Mouse (Mus musculus): ENCODE results near the gene Tmco1. TPM values are rescaled to one million over a fixed set of nuclear protein-coding genes. Genes with fewer than 3 reads are reported as not detected.

The Tmco1 gene
- polyA plus RNA-seq, 1 experiment from 2014 or later: 69.8 TPM

DNA sequence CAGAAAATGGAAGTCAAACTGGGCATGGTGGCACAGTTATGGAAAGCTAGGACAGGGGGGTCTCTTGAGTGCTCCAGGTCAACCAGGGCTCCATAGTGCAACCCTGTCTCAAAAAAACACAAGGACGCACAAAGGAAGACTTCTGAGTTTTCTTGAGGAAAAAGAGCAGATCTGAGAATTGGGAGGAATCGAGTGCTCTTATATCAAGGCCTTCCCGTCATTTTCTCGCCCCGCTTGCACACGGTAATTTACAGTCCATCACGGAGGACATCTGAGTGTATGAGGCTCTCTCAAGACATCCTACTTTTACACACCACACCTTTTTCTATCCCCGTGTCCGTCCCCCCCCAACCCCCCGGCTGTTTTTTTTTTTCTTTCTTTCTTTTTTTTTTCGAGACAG lies 504 bp upstream of the Tmco1 start:
- no peak overlapping the region for H3K27ac ChIP-seq (replicated peaks)
- peak overlapping the region; percentile 88 for H3K4me2 ChIP-seq
- H3K36me3 ChIP-seq: no peaks in the 10 kb centered on the region; the same call in 1 of the 2 replicates
- H3K27me3 ChIP-seq: no peaks in the 10 kb centered on the region
- 62% methylated on average over 11 of the region's 11 CpGs for whole genome bisulfite sequencing
- peak overlapping the region; percentile 86 for H3K4me3 ChIP-seq
- ATAC-seq (ENCODE audit: low FRiP score, low read depth): no peak
- 0 out of 2 replicates have a peak overlapping the region, but pooled peaks have one; percentile 91 for H3K9ac ChIP-seq
- H3K9me3 ChIP-seq: no peaks in the 10 kb centered on the region
- H3K4me1 ChIP-seq (replicated peaks): peaks cover 11% of the 10 kb centered on the region

DNA sequence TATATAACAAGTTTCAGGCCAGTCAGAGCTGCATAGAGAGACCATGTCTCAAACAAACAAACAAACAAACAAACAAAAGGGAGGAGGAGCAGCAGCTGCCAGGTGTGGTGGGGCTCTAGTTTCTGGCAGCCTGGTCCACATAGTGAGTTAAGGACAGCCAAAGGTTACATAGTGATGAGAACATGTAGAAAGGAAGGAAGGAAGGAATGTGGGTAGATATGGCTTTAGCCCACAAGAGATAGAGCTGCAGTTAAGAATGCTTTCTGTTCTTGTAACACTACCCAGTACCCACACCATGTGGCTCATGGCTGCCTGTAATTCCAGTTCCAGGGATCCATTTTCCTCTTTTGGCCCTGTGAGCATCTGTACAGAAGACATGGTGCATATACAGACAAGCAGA lies 4.2 kb downstream of the Tmco1 start:
- no peaks in the 10 kb centered on the region for H3K9me3 ChIP-seq
- no peak for ATAC-seq (ENCODE audit: low FRiP score, low read depth)
- H3K4me3 ChIP-seq: no peak overlapping the region
- H3K9ac ChIP-seq: no peak overlapping the region
- H3K27ac ChIP-seq (replicated peaks): no peak overlapping the region
- H3K27me3 ChIP-seq: no peaks in the 10 kb centered on the region
- H3K4me2 ChIP-seq: no peak overlapping the region
- H3K4me1 ChIP-seq (replicated peaks): peaks cover 11% of the 10 kb centered on the region
- peaks cover 6% of the 10 kb centered on the region for H3K36me3 ChIP-seq

- ATAC-seq (ENCODE audit: low FRiP score, low read depth): no peak
- Histone ChIP-seq H3K27ac (replicated peaks) (no peak overlapping the region), H3K4me1 (replicated peaks) (peaks cover 7% of the 10 kb centered on the region), H3K36me3 (peaks cover 12% of the 10 kb centered on the region), H3K4me2 (no peak overlapping the region), H3K27me3 (no peaks in the 10 kb centered on the region), H3K9ac (0 out of 2 replicates have a peak overlapping the region, but pooled peaks have one; percentile 7), H3K9me3 (no peaks in the 10 kb centered on the region), H3K4me3 (no peak overlapping the region)
- 94% methylated on average over 4 of the region's 4 CpGs for WGBS
Observed at GRCm38 (mm10) chr1:167313220-167313619, 5.0 kb downstream of the Tmco1 start.

GRCm38 (mm10) chr1:167321691-167322090 lies 13.5 kb downstream of the Tmco1 start:
- Histone ChIP-seq H3K27ac (replicated peaks) (no peak overlapping the region), H3K9me3 (no peaks in the 10 kb centered on the region), H3K36me3 (peaks cover 71% of the 10 kb centered on the region), H3K4me2 (no peak overlapping the region), H3K4me1 (replicated peaks) (no peaks in the 10 kb centered on the region), H3K4me3 (no peak overlapping the region), H3K27me3 (no peaks in the 10 kb centered on the region), H3K9ac (no peak overlapping the region)
- ATAC-seq (ENCODE audit: low FRiP score, low read depth): no peak
- 97% methylated on average over 6 of the region's 6 CpGs for WGBS

- Histone ChIP-seq H3K4me2 (no peak overlapping the region), H3K9me3 (no peaks in the 10 kb centered on the region), H3K4me3 (no peak overlapping the region), H3K9ac (no peak overlapping the region), H3K36me3 (peaks cover 57% of the 10 kb centered on the region), H3K27me3 (no peaks in the 10 kb centered on the region), H3K4me1 (replicated peaks) (no peaks in the 10 kb centered on the region), H3K27ac (replicated peaks) (no peak overlapping the region)
- WGBS: 83% methylated on average over 6 of the region's 6 CpGs
- ATAC-seq (ENCODE audit: low FRiP score, low read depth): no peak
Observed at GRCm38 (mm10) chr1:167328776-167329175, 20.6 kb downstream of the Tmco1 start.

DNA sequence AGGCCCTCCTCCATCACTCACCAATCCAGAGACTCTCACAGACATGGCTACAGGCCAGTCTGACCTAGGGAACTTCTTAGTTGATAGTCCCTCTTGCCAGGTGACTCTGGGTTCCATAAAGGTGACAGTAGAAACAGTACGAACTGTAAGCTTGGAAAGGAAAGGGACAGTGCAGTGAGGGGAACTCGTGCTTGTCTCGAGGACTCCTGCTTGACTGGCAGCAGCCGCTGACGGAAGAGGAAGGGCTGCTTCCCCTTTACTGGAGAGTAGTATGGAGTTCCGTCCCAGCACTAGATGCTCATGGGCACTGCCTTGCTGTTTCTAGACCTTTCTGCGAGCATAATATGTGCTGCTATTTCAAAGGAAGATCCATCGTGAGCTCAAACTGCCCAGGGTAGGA lies 22.9 kb downstream of the Tmco1 start:
- H3K9me3 ChIP-seq: no peaks in the 10 kb centered on the region
- H3K4me1 ChIP-seq (replicated peaks): no peaks in the 10 kb centered on the region
- no peak overlapping the region for H3K4me3 ChIP-seq
- H3K9ac ChIP-seq: no peak overlapping the region
- no peak for ATAC-seq (ENCODE audit: low FRiP score, low read depth)
- no peaks in the 10 kb centered on the region for H3K27me3 ChIP-seq
- H3K36me3 ChIP-seq: peaks cover 52% of the 10 kb centered on the region
- no peak overlapping the region for H3K27ac ChIP-seq (replicated peaks)
- no peak overlapping the region for H3K4me2 ChIP-seq
- WGBS: 93% methylated on average over 8 of the region's 8 CpGs

DNA sequence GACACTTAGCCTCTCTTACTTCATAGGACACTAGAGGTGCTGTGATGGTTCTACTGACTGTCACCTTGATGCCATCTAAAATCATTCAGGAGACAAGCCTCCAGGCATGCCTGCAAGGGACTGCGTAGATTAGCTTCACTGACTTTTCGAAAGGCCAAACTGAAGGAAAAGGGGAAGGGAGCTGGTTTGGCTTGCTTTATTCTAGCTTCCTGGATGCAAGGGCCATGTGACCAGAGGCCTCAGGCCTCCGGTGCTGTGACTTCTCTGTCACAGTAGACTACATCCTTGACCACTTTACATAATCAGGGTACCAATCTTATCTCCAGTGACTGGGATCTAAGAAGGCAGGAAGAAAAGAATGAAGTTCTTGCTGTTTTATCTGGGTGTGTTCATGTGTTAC lies 28.2 kb downstream of the Tmco1 start:
- no peak for ATAC-seq (ENCODE audit: low FRiP score, low read depth)
- Histone ChIP-seq H3K27ac (replicated peaks) (no peak overlapping the region), H3K27me3 (peaks cover 5% of the 10 kb centered on the region; the same call in 1 of the 2 replicates), H3K4me3 (no peak overlapping the region), H3K4me2 (no peak overlapping the region), H3K4me1 (replicated peaks) (peaks cover 7% of the 10 kb centered on the region; the same call in 1 of the 2 replicates), H3K9me3 (no peaks in the 10 kb centered on the region), H3K9ac (no peak overlapping the region), H3K36me3 (peaks cover 15% of the 10 kb centered on the region)
- WGBS: 93% methylated on average over 3 of the region's 3 CpGs

GRCm38 (mm10) chr1:167337463-167338095 lies 29.4 kb downstream of the Tmco1 start:
- Histone ChIP-seq H3K36me3 (peaks cover 5% of the 10 kb centered on the region; the same call in 1 of the 2 replicates), H3K27ac (replicated peaks) (no peak overlapping the region), H3K4me1 (replicated peaks) (peaks cover 7% of the 10 kb centered on the region; the same call in 1 of the 2 replicates), H3K9me3 (no peaks in the 10 kb centered on the region), H3K9ac (no peak overlapping the region), H3K27me3 (peaks cover 6% of the 10 kb centered on the region; the same call in 1 of the 2 replicates), H3K4me2 (no peak overlapping the region), H3K4me3 (no peak overlapping the region)
- ATAC-seq (ENCODE audit: low FRiP score, low read depth): 0 out of 2 replicates have a peak, but pooled peaks have one; percentile 59
- WGBS: 23% methylated on average over 12 of the region's 12 CpGs

DNA sequence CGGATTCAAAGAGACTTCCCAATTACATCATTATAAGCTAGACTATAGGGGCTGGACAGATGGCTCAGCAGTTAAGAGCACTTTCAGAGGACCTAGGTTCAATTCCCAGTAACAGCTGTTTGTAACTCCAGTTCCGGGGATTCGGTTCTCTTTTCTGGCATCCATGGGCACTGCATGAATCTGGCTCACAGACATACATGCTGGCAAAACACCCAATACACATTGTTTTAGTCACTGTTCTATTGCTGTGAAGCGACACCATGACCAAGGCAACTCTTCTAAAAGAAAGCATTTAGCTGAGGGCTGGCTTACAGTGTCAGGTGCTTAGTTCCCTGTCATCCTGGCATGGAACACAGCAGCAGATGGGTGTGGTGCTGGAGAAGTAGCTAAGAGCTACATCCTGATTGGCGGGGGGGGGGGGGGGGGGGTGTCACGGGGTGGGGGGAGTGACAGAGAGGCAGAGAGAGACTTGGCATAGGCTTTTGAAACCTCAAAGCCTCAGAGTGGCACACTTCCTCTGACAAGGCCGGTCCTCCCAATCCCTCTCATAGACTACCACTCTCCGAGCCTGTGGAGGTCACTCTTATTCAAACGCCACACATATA lies 31.1 kb downstream of the Tmco1 start:
- H3K9me3 ChIP-seq: no peaks in the 10 kb centered on the region
- WGBS: 69% methylated on average over 8 of the region's 9 CpGs
- H3K4me2 ChIP-seq: 0 out of 2 replicates have a peak overlapping the region, but pooled peaks have one; percentile 86
- no peak overlapping the region for H3K4me3 ChIP-seq
- H3K27ac ChIP-seq (replicated peaks): no peak overlapping the region
- H3K9ac ChIP-seq: no peak overlapping the region
- H3K4me1 ChIP-seq (replicated peaks): peaks cover 7% of the 10 kb centered on the region; the same call in 1 of the 2 replicates
- no peaks in the 10 kb centered on the region for H3K36me3 ChIP-seq
- peaks cover 6% of the 10 kb centered on the region; the same call in 1 of the 2 replicates for H3K27me3 ChIP-seq
- ATAC-seq (ENCODE audit: low FRiP score, low read depth): no peak

GRCm38 (mm10) chr1:167340111-167340787 lies 32.1 kb downstream of the Tmco1 start:
- WGBS: 1% methylated on average over 47 of the region's 47 CpGs
- H3K4me1 ChIP-seq (replicated peaks): peaks cover 7% of the 10 kb centered on the region; the same call in 1 of the 2 replicates
- peak; percentile 62; the same call in 1 of the 2 replicates for ATAC-seq (ENCODE audit: low FRiP score, low read depth)

DNA sequence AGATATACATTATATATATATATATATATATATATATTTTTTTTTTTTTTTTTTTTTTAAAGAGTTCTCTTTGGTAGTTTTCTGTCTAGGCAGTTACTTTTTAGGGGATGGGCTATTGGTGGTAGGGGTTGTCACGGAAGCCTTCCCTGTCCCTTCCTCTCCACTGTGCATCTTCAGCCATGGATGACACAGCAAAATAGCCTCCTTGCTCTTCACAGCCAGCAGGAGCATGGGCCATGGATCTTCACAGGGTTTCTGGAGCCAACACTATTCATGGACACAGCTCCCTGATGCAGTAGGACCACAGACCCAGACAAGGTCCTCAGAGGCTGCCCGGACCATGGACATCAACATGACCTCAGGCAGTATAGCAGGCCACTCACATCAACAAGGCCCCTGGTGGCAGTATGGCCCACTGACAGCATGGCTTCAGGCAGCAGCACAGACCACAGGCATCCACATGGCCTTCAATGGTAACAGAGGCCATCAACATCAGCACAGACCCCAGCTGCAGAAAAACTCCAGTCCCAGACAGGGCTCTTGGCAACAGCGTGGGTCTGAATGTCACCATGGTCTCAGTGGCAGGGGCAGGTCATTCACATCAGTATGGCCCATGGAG lies 32.8 kb downstream of the Tmco1 start:
- Histone ChIP-seq H3K9me3 (no peaks in the 10 kb centered on the region), H3K4me1 (replicated peaks) (peaks cover 7% of the 10 kb centered on the region; the same call in 1 of the 2 replicates), H3K27ac (replicated peaks) (no peak overlapping the region), H3K27me3 (peaks cover 6% of the 10 kb centered on the region; the same call in 1 of the 2 replicates), H3K9ac (no peak overlapping the region), H3K36me3 (no peaks in the 10 kb centered on the region), H3K4me2 (0 out of 2 replicates have a peak overlapping the region, but pooled peaks have one; percentile 86), H3K4me3 (no peak overlapping the region)
- 98% methylated on average over 3 of the region's 3 CpGs for WGBS
- ATAC-seq (ENCODE audit: low FRiP score, low read depth): no peak; the same call in 1 of the 2 replicates

More at GRCm38 (mm10) chr1:167340111-167340787, 32.1 kb downstream of the Tmco1 start:
- Histone ChIP-seq H3K27me3 (peaks cover 6% of the 10 kb centered on the region; the same call in 1 of the 2 replicates), H3K36me3 (no peaks in the 10 kb centered on the region), H3K9me3 (no peaks in the 10 kb centered on the region), H3K4me2 (peak overlapping the region; percentile 86), H3K9ac (peak overlapping the region; percentile 44), H3K27ac (replicated peaks) (no peak overlapping the region), H3K4me3 (peak overlapping the region; percentile 44)

Data from hindbrain, embryonic 15.5 days (tissue).